Mouse (Mus musculus) B cell, adult 2 months (primary cell): Measurements from ENCODE around the gene Cbl.

ENCODE experiments used
- DNase-seq, 2 experiments: peaks; one replicate each; pipeline ENCODE4 v3.0.0; 2022

The Cbl gene

GRCm38 (mm10) chr9:44096536-44096935, 137.3 kb downstream of the Cbl start:
- DNase-seq, result no peak

GRCm38 (mm10) chr9:44095781-44096180, 138.1 kb downstream of the Cbl start:
- DNase-seq, result no peak

GRCm38 (mm10) chr9:44094737-44095136, 139.1 kb downstream of the Cbl start:
- DNase-seq, result no peak

- DNase-seq, result peak; percentile 84 to 86
Measured at GRCm38 (mm10) chr9:44093612-44094503, 140.0 kb downstream of the Cbl start.
